Mouse (Mus musculus) limb, embryonic 12.5 days (tissue): Measurements from ENCODE around the gene Syce2. TPM values are rescaled to one million over a fixed set of nuclear protein-coding genes. Genes with fewer than 3 reads are reported as not detected.

Source experiments
- ATAC-seq: fragments of 200-750 bp; cut with Nextera tagmentation; 2 replicates; pipeline ENCODE4 v1.8.0; 2017; ENCODE audit warnings: low read depth, moderate TSS enrichment; ENCODE audit not compliant: insufficient number of reproducible peaks, insufficient read depth, low FRiP score, low TSS enrichment
- H3K27ac ChIP-seq: fragments of 300-500 bp; sonication (generic); 2 replicates; pipeline ENCODE4 v1.5.1; 2016; ENCODE audit warnings: mild to moderate bottlenecking, moderate library complexity
- H3K27me3 ChIP-seq: fragments of 300-500 bp; sonication (generic); 2 replicates; pipeline ENCODE4 v1.6.1; 2016; ENCODE audit warnings: mild to moderate bottlenecking, moderate library complexity
- H3K36me3 ChIP-seq: fragments of 300-500 bp; sonication (generic); 2 replicates; pipeline ENCODE4 v1.6.1; 2016; ENCODE audit warnings: mild to moderate bottlenecking, moderate library complexity
- H3K4me1 ChIP-seq: fragments of 300-500 bp; sonication (generic); replicated peaks from 2 replicates; pipeline ENCODE4 v1.6.1; 2016
- H3K4me2 ChIP-seq: fragments of 300-500 bp; sonication (generic); 2 replicates; pipeline ENCODE4 v1.6.1; 2016; ENCODE audit warnings: mild to moderate bottlenecking, moderate library complexity
- H3K4me3 ChIP-seq: fragments of 300-500 bp; sonication (generic); replicated peaks from 2 replicates; pipeline ENCODE4 v1.5.1; 2016; ENCODE audit warnings: mild to moderate bottlenecking
- H3K9ac ChIP-seq: fragments of 300-500 bp; sonication (generic); replicated peaks from 2 replicates; pipeline ENCODE4 v1.6.1; 2016; ENCODE audit warnings: mild to moderate bottlenecking, moderate library complexity
- H3K9me3 ChIP-seq: fragments of 300-500 bp; sonication (generic); 2 replicates; pipeline ENCODE4 v1.6.1; 2016; ENCODE audit warnings: mild to moderate bottlenecking, moderate library complexity
- WGBS: fragments of 180-500 bp; shearing (Covaris S2); methylation state at CpG from one replicate; pipeline ENCODE4 v1.1.7; 2016; 5-methylcytosine and 5-hydroxymethylcytosine counted together
- polyA plus RNA-seq: library from polyadenylated mRNA; unstranded; fragments of >200 nt; fragmentation: Nextera tagmentation; extraction: Ambion mirVana; gene quantifications from 2 replicates; pipeline ENCODE4 v1.2.1, GENCODE M21; 2016

Syce2 gene
- polyA plus RNA-seq, 1 experiment from 2014 or later, result 88.8 TPM

DNA sequence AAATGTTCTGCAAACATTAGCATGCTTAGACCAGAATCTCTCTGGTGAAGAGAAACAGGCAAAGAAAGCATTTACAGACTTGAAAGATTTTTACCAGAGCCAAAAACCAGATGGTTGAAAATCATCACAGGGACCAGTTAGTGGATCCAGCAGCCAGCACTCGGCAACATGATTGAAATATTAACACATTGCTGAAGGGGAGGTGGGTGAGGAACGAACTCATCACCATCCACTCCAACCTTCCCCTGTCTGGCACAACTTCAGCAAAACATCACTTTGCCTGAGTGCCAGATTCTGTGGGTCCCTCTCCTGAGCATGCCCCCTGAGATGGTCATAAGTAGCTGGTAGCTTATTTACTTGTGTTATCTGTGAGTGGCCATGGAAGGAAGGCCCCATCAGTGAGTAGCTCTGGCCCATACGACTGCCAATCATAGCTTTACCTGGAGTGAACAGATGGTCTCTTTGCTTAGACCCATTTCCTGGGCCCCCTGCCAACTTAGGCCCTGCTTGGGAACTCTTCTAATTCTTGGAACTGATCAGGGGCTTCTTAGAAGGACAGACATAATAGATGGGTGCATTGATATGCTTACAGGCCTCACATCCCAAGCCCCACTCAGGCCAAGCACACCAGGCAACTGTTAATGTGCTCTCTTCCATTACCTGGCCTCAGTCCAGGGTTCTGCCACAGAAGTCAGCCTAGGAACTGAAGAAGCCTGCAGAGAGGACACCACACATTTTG, 5.6 kb downstream of the Syce2 start:
- peaks cover 3% of the 10 kb centered on the region; the same call in 1 of the 2 replicates for H3K36me3 ChIP-seq
- 83% methylated on average over 3 of the region's 3 CpGs for WGBS

GRCm38 (mm10) chr8:84878915-84879314, 7.0 kb downstream of the Syce2 start:
- Histone ChIP-seq H3K36me3 (peaks cover 3% of the 10 kb centered on the region; the same call in 1 of the 2 replicates), H3K27me3 (no peaks in the 10 kb centered on the region), H3K4me1 (no peaks in the 10 kb centered on the region), H3K9ac (no peak overlapping the region), H3K9me3 (no peaks in the 10 kb centered on the region), H3K4me2 (no peak overlapping the region), H3K27ac (no peak overlapping the region), H3K4me3 (no peak overlapping the region)
- no peak for ATAC-seq
- 82% methylated on average over 1 of the region's 1 CpGs for WGBS

More for the DNA sequence above, 5.6 kb downstream of the Syce2 start:
- no peak overlapping the region for H3K4me3 ChIP-seq
- no peaks in the 10 kb centered on the region for H3K9me3 ChIP-seq
- ATAC-seq, result no peak
- peaks cover 6% of the 10 kb centered on the region for H3K27me3 ChIP-seq
- no peak overlapping the region for H3K4me2 ChIP-seq
- H3K27ac ChIP-seq, result no peak overlapping the region
- no peak overlapping the region for H3K9ac ChIP-seq
- H3K4me1 ChIP-seq, result peaks cover 5% of the 10 kb centered on the region

DNA sequence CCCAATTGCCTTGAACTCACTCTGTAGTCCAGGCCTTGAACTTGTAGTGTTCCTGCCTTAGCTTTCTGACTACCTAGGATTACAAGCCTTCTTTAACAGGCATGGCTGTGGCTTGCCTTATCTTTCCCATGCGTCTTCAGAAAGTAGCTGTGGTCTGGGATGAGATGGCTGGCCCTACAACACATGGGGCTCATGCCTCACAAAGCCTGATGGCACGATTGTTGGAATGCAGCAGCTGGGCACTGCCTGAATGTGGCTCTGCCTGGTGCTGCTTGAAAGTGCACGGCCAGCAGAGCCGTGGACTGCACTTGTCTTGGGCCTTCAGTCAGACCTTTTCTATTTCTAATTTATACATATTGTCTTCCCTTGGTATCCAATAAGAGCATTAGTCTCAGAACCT, 12.8 kb downstream of the Syce2 start:
- 82% methylated on average over 4 of the region's 4 CpGs for WGBS
- no peaks in the 10 kb centered on the region for H3K9me3 ChIP-seq
- H3K27me3 ChIP-seq, result no peaks in the 10 kb centered on the region
- H3K4me1 ChIP-seq, result no peaks in the 10 kb centered on the region
- no peak for ATAC-seq
- peaks cover 46% of the 10 kb centered on the region for H3K36me3 ChIP-seq
- no peak overlapping the region for H3K4me3 ChIP-seq
- no peak overlapping the region for H3K9ac ChIP-seq
- no peak overlapping the region for H3K4me2 ChIP-seq
- no peak overlapping the region for H3K27ac ChIP-seq

GRCm38 (mm10) chr8:84888280-84888679, 16.4 kb downstream of the Syce2 start:
- 94% methylated on average over 3 of the region's 3 CpGs for WGBS
- Histone ChIP-seq H3K27me3 (no peaks in the 10 kb centered on the region), H3K4me3 (no peak overlapping the region), H3K9me3 (no peaks in the 10 kb centered on the region), H3K9ac (no peak overlapping the region), H3K36me3 (peaks cover 63% of the 10 kb centered on the region), H3K27ac (no peak overlapping the region), H3K4me1 (peaks cover 9% of the 10 kb centered on the region), H3K4me2 (no peak overlapping the region)
- no peak for ATAC-seq

DNA sequence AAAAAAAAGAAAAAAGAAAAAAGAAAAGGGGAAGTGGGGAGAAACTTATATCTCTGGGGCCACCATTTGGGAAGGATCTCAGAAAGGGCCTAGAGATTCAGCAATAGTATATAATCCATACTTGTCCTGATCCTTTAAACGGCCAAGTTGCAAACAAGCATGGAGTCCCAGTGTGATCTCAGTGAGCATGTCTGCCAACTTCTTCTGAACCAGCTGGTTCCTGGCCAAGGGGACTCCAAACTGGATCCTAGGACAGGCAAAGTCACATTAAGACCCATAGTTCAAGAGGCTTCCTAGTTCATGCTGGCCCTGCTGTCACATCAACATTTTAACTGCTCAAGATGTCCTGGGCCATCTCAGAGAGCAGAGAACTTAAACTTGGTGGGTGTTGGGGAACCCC, 17.2 kb downstream of the Syce2 start:
- no peak overlapping the region for H3K4me2 ChIP-seq

DNA sequence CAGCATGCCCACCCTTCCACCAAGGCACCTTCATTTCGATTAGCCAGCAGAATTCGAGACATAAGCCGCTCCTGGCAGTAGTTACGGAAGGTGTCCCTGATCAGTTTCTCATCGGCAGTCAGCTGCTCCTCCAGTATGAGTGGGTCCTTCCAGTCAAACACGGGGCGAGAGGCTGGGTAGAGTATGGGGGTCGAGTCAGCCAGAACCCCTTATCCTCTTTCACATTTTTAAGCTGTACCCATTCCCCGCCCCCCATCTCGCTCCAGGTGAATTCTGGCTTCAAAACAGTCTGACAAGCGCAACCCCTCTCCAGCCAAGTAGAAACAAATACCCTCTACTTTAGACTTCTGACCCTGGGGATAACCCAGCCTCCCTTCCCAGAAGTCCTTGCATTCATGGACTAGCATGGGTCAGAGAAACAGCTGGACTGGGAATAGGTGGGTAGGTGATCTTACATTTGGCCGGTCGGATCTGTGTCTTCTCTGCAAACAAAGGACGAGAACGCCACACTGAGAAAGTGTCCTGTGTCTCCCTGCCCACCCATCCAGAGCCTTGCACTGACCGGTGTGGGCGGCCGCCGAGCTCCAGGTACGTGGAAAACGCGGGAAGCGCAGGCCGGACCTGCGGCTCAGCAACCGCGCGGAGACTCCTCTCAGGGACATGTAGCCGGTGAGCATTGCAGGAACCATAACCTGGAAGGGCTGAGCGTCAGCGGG, 21.2 kb downstream of the Syce2 start:
- Histone ChIP-seq H3K9ac (peak overlapping the region; percentile 77), H3K36me3 (peaks cover 33% of the 10 kb centered on the region), H3K9me3 (no peaks in the 10 kb centered on the region), H3K4me1 (peaks cover 16% of the 10 kb centered on the region), H3K4me3 (peak overlapping the region; percentile 71), H3K4me2 (peak overlapping the region; percentile 86), H3K27me3 (no peaks in the 10 kb centered on the region), H3K27ac (peak overlapping the region; percentile 50; the same call in 1 of the 2 replicates)
- WGBS, result 11% methylated on average over 31 of the region's 31 CpGs
- peak; percentile 23; the same call in 1 of the 2 replicates for ATAC-seq

More for the DNA sequence above, 17.2 kb downstream of the Syce2 start:
- H3K27ac ChIP-seq, result no peak overlapping the region
- no peak for ATAC-seq
- 87% methylated on average over 1 of the region's 1 CpGs for WGBS
- no peak overlapping the region for H3K4me3 ChIP-seq
- peaks cover 11% of the 10 kb centered on the region for H3K4me1 ChIP-seq
- peaks cover 63% of the 10 kb centered on the region for H3K36me3 ChIP-seq
- no peaks in the 10 kb centered on the region for H3K27me3 ChIP-seq
- H3K9me3 ChIP-seq, result no peaks in the 10 kb centered on the region
- H3K9ac ChIP-seq, result no peak overlapping the region

- Histone ChIP-seq H3K4me2 (peak within 1 kb of the TSS; percentile 86), H3K9ac (peak within 1 kb of the TSS; percentile 77), H3K9me3 (no peaks in the 10 kb centered on the region), H3K27ac (peak within 1 kb of the TSS; percentile 50; the same call in 1 of the 2 replicates), H3K36me3 (peaks cover 28% of the 10 kb centered on the region), H3K4me1 (peaks cover 16% of the 10 kb centered on the region), H3K4me3 (peak within 1 kb of the TSS; percentile 71), H3K27me3 (no peaks in the 10 kb centered on the region)
- ATAC-seq, result peak; percentile 97
- WGBS, result under 1% methylated on average over 11 of the region's 11 CpGs
These were observed 21.8 kb downstream of the Syce2 start, which contains the start of gene Gcdh for GRCm38 (mm10) chr8:84893709-84894134. TSS of gene Gcdh (minus strand) at chr8:84893921.

- WGBS, result 86% methylated on average over 5 of the region's 5 CpGs
- ATAC-seq, result no peak
- Histone ChIP-seq H3K27ac (no peak overlapping the region), H3K27me3 (peaks cover 3% of the 10 kb centered on the region; the same call in 1 of the 2 replicates), H3K4me2 (no peak overlapping the region), H3K4me1 (peaks cover 16% of the 10 kb centered on the region), H3K36me3 (peaks cover 11% of the 10 kb centered on the region), H3K9me3 (no peaks in the 10 kb centered on the region), H3K4me3 (no peak overlapping the region), H3K9ac (no peak overlapping the region)
These were observed 24.1 kb downstream of the Syce2 start for GRCm38 (mm10) chr8:84895963-84896362.

DNA sequence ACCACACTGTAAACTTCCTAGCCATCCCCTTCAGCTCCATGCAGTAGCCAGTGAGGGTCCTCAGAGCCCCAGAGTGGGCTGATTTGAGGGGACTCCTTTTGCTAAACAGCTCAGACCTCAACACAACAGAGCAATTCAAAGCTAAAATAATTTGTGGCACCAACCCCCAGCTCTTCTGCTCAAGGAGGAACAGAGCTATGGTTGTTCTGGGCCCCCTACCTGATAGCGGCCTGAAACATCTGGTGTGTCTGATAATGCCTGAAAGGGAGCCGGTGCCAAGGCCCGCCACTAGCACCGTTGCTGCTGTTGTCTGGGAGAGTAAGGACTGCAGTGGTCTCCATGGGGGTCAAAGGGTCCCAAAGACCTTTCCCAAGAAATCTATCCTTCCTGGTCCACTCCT, 29.2 kb downstream of the Syce2 start:
- H3K9ac ChIP-seq, result no peak overlapping the region
- H3K4me3 ChIP-seq, result no peak overlapping the region
- H3K36me3 ChIP-seq, result no peaks in the 10 kb centered on the region
- ATAC-seq, result no peak
- H3K9me3 ChIP-seq, result no peaks in the 10 kb centered on the region
- peaks cover 11% of the 10 kb centered on the region; the same call in 1 of the 2 replicates for H3K4me1 ChIP-seq
- no peak overlapping the region for H3K27ac ChIP-seq
- peaks cover 14% of the 10 kb centered on the region for H3K27me3 ChIP-seq
- WGBS, result 69% methylated on average over 4 of the region's 4 CpGs
- no peak overlapping the region for H3K4me2 ChIP-seq

DNA sequence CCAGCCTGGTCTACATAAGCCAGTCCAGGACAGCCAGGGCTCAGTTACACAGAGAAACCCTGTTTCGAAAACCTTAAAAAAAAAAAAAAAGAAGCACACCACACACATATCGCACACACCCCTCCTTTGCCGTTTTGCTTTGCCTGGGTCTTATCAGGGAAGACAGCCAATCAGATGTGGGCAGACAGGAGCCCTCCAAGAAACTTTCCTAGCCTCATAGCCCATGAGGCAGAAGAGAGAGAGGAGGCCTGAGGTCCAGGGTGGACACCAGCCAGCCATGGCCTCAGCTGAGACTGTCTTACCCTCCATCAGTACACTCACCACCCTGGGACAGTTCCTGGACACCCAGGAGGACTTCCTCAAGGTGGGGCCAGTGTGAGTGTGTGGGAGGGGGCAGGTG, 29.8 kb downstream of the Syce2 start, which contains the start of gene Klf1:
Klf1 (plus strand) TSS at position 177 of the 400 bp plus-strand sequence.
- ATAC-seq, result no peak
- Histone ChIP-seq H3K4me1 (peaks cover 11% of the 10 kb centered on the region; the same call in 1 of the 2 replicates), H3K9me3 (no peaks in the 10 kb centered on the region), H3K27ac (peak within 1 kb of the TSS; percentile 80), H3K4me2 (peak within 1 kb of the TSS; percentile 94), H3K4me3 (peak within 1 kb of the TSS; percentile 67), H3K27me3 (peaks cover 14% of the 10 kb centered on the region), H3K36me3 (no peaks in the 10 kb centered on the region), H3K9ac (peak within 1 kb of the TSS; percentile 75)
- WGBS, result 68% methylated on average over 3 of the region's 3 CpGs

GRCm38 (mm10) chr8:84902367-84902919, 30.5 kb downstream of the Syce2 start:
- H3K9me3 ChIP-seq, result no peaks in the 10 kb centered on the region
- peak overlapping the region; percentile 67 for H3K4me3 ChIP-seq
- peak overlapping the region; percentile 75 for H3K9ac ChIP-seq
- WGBS, result 3% methylated on average over 24 of the region's 24 CpGs
- ATAC-seq, result no peak
- peaks cover 11% of the 10 kb centered on the region; the same call in 1 of the 2 replicates for H3K4me1 ChIP-seq
- H3K36me3 ChIP-seq, result no peaks in the 10 kb centered on the region
- H3K27me3 ChIP-seq, result peaks cover 14% of the 10 kb centered on the region
- H3K27ac ChIP-seq, result peak overlapping the region; percentile 80
- peak overlapping the region; percentile 94 for H3K4me2 ChIP-seq
